Mouse (Mus musculus) spleen, adult 2 months (tissue): ENCODE measurements around the gene Rab25. TPM values are rescaled to one million over a fixed set of nuclear protein-coding genes. Genes with fewer than 3 reads are reported as not detected.

Source experiments
- DNase-seq, 2 experiments: peaks; one replicate each; pipeline versions ENCODE4 v3.0.0 to v3.0.0-alpha.2; 2012 to 2021; ENCODE audit warnings: low spot score in 2 of 2, low read depth in 1 of 2
- H3K27ac ChIP-seq: fragments of 200-500 bp; 2 replicates; pipeline ENCODE4 v1.5.1; 2012; ENCODE audit warnings: low read length, inconsistent platforms; ENCODE audit not compliant: insufficient read depth
- H3K27me3 ChIP-seq: fragments of 200-500 bp; 2 replicates; pipeline ENCODE4 v1.6.1; 2012; ENCODE audit warnings: mild to moderate bottlenecking, moderate library complexity, low read length, inconsistent platforms; ENCODE audit not compliant: control insufficient read depth, insufficient read depth
- H3K36me3 ChIP-seq: fragments of 200-500 bp; 2 replicates; pipeline ENCODE4 v1.6.1; 2012; ENCODE audit warnings: mild to moderate bottlenecking, low read length, inconsistent platforms; ENCODE audit not compliant: control insufficient read depth, insufficient read depth
- H3K4me1 ChIP-seq: fragments of 200-500 bp; 2 replicates; pipeline ENCODE4 v1.6.1; 2011; ENCODE audit warnings: inconsistent platforms; ENCODE audit not compliant: control insufficient read depth, insufficient read depth, insufficient read length
- H3K4me3 ChIP-seq: fragments of 200-500 bp; 2 replicates; pipeline ENCODE4 v1.5.1; 2011; ENCODE audit warnings: mild to moderate bottlenecking, inconsistent platforms; ENCODE audit not compliant: insufficient read depth, insufficient read length; ENCODE audit errors: extremely low read depth
- CTCF ChIP-seq: fragments of 200-500 bp; IDR thresholded peaks from 2 replicates; pipeline ENCODE4 v1.5.1; 2011; ENCODE audit warnings: mild to moderate bottlenecking, inconsistent platforms; ENCODE audit not compliant: insufficient read depth, insufficient read length, insufficient replicate concordance; ENCODE audit errors: extremely low read depth
- POLR2A ChIP-seq: fragments of 200-500 bp; IDR thresholded peaks from 2 replicates; pipeline ENCODE4 v1.6.1; 2011; ENCODE audit warnings: low read depth, low read length, inconsistent platforms
- WGBS: fragments of 180-500 bp; shearing (Covaris S2); methylation state at CpG from one replicate; pipeline ENCODE4 v1.1.7; 2018; 5-methylcytosine and 5-hydroxymethylcytosine counted together
- polyA plus RNA-seq: library from polyadenylated mRNA; depleted of rRNA; stranded (reverse); fragments of >200 nt; gene quantifications from 2 replicates; pipeline ENCODE4 v1.2.3, GENCODE M21; 2012

Gene Rab25
- polyA plus RNA-seq, 1 experiment: 1.3 TPM

- H3K36me3 ChIP-seq: no peaks in the 10 kb centered on the region
- WGBS: 47% methylated on average over 8 of the region's 8 CpGs
- H3K27ac ChIP-seq: no peak overlapping the region
- no peak for DNase-seq
- TF ChIP-seq POLR2A: no peak
- no peak for TF ChIP-seq CTCF
- peaks cover 13% of the 10 kb centered on the region for H3K4me1 ChIP-seq
- H3K4me3 ChIP-seq: no peak overlapping the region
- H3K27me3 ChIP-seq: peaks cover 6% of the 10 kb centered on the region; the same call in 1 of the 2 replicates
These were observed 44.0 kb downstream of the Rab25 start for GRCm38 (mm10) chr3:88503881-88504746.

- Histone ChIP-seq H3K4me3 (no peak overlapping the region), H3K36me3 (no peaks in the 10 kb centered on the region), H3K27ac (no peak overlapping the region), H3K27me3 (peaks cover 6% of the 10 kb centered on the region; the same call in 1 of the 2 replicates), H3K4me1 (peaks cover 12% of the 10 kb centered on the region)
- DNase-seq: no peak
- whole genome bisulfite sequencing: 27% methylated on average over 4 of the region's 4 CpGs
- TF ChIP-seq POLR2A (no peak), CTCF (no peak)
These were observed 44.6 kb downstream of the Rab25 start for GRCm38 (mm10) chr3:88503505-88503863.

GRCm38 (mm10) chr3:88502641-88503504 lies 45.2 kb downstream of the Rab25 start:
- peaks cover 6% of the 10 kb centered on the region; the same call in 1 of the 2 replicates for H3K27me3 ChIP-seq
- 4% methylated on average over 55 of the region's 55 CpGs for WGBS
- peaks cover 12% of the 10 kb centered on the region for H3K4me1 ChIP-seq
- no peak for DNase-seq
- peak overlapping the region; percentile 21; the same call in 1 of the 2 replicates for H3K27ac ChIP-seq
- H3K4me3 ChIP-seq: peak overlapping the region; percentile 57
- H3K36me3 ChIP-seq: no peaks in the 10 kb centered on the region
- TF ChIP-seq CTCF (no peak), POLR2A (peak; percentile 43)

- peaks cover 12% of the 10 kb centered on the region for H3K4me1 ChIP-seq
- WGBS: 68% methylated on average over 11 of the region's 11 CpGs
- peak overlapping the region; percentile 19; the same call in 1 of the 2 replicates for H3K27ac ChIP-seq
- TF ChIP-seq POLR2A: no peak
- no peak for TF ChIP-seq CTCF
- no peaks in the 10 kb centered on the region for H3K36me3 ChIP-seq
- H3K4me3 ChIP-seq: peak overlapping the region; percentile 57
- no peak for DNase-seq
- peaks cover 6% of the 10 kb centered on the region; the same call in 1 of the 2 replicates for H3K27me3 ChIP-seq
These were observed 46.0 kb downstream of the Rab25 start for GRCm38 (mm10) chr3:88502031-88502571.

DNA sequence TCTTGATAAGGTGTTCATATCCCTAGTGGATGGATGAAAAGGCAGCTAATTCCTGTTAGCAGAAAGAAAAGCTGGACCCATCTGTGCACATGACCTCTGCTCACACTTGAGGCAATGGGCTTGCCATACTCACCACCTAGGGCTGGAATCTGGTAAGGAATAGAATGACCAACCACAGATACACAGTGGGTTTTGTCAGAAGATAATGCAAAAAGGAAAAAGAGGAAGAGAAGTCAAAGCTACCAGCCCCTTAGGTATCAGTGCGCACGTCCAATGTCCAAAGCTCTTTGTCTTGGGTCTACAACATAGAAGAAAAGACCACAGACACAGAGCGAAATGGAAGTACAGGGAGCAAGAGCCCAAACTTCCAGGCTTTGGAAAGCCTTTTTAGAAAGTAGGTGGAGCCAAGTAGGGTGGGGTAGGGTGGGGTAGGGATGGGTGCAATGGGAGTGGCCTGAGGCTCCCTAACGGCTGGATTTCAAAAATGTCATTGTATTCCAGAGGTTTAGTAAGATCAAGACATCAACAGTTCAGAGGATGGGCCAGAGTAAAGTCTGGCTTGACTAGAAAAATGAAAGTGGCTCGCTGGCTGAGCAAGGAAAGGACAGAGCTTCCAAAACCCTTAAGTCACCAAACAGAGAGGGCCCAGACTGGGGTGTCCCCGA lies 46.6 kb downstream of the Rab25 start:
- Histone ChIP-seq H3K27me3 (peaks cover 6% of the 10 kb centered on the region; the same call in 1 of the 2 replicates), H3K4me1 (peaks cover 12% of the 10 kb centered on the region), H3K36me3 (no peaks in the 10 kb centered on the region), H3K4me3 (peak overlapping the region; percentile 34), H3K27ac (peak overlapping the region; percentile 19; the same call in 1 of the 2 replicates)
- WGBS: 70% methylated on average over 6 of the region's 6 CpGs
- no peak for DNase-seq
- TF ChIP-seq CTCF: no peak
- TF ChIP-seq POLR2A: no peak
